Mouse (Mus musculus) cerebellum, adult 9-10 months (tissue): ENCODE data around the gene Tbr1.

Experiments
- DNase-seq: peaks from one replicate; pipeline ENCODE4 v3.0.0; 2022

Tbr1 gene

DNA sequence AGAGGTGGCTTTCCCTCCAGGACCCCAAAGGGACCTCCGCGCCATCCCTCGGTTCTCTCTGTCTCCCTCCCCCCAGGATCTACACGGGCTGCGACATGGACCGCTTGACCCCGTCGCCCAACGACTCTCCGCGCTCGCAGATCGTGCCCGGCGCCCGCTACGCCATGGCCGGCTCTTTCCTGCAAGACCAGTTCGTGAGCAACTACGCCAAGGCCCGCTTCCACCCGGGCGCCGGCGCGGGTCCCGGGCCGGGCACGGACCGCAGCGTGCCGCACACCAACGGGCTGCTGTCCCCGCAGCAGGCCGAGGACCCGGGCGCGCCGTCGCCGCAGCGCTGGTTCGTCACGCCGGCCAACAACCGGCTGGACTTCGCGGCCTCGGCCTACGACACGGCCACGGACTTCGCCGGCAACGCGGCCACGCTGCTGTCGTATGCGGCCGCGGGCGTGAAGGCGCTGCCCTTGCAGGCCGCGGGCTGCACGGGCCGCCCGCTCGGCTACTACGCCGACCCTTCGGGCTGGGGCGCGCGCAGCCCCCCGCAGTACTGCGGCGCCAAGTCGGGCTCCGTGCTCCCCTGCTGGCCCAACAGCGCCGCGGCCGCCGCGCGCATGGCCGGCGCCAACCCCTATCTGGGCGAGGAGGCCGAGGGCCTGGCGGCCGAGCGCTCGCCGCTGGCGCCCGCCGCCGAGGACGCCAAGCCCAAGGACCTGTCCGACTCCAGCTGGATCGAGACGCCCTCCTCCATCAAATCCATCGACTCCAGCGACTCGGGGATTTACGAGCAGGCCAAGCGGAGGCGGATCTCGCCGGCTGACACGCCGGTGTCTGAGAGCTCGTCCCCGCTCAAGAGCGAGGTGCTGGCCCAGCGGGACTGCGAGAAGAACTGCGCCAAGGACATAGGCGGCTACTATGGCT is 9.0 kb downstream of the Tbr1 start:
- DNase-seq = no peak

- no peak for DNase-seq
These were observed 9.8 kb downstream of the Tbr1 start for GRCm38 (mm10) chr2:61812536-61812935.

GRCm38 (mm10) chr2:61813106-61813505 is 10.4 kb downstream of the Tbr1 start:
- DNase-seq = no peak

GRCm38 (mm10) chr2:61813521-61813920 is 10.8 kb downstream of the Tbr1 start:
- no peak for DNase-seq

GRCm38 (mm10) chr2:61814548-61815473 is 12.1 kb downstream of the Tbr1 start:
- DNase-seq = no peak

- no peak for DNase-seq
These were observed 13.0 kb downstream of the Tbr1 start for GRCm38 (mm10) chr2:61815583-61816313.

- no peak for DNase-seq
These were observed 15.5 kb downstream of the Tbr1 start for GRCm38 (mm10) chr2:61818197-61818596.

DNA sequence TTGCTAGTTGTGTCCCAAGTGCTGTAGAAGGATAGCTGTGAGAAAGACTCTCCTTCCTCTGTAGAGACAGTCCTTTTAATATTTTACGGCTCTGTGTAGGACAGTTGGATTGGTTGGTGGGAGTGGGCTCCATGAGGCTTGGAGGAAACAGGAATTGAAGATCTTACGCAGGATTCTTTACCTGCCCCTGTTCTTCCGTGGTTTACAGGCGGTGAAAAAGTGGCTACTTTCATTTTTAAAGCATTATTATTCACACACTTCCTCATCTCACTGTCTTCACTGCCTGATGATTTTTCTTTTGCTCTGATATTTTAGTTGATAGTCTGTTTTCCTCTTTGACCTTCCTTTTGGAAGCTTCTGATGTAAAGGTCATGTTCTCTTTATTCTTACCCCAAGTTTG is 17.5 kb downstream of the Tbr1 start:
- DNase-seq = no peak

- DNase-seq = no peak
These were observed 20.9 kb downstream of the Tbr1 start for GRCm38 (mm10) chr2:61823426-61824140.

- DNase-seq = no peak
These were observed 34.6 kb downstream of the Tbr1 start for GRCm38 (mm10) chr2:61837243-61837806.
